Mouse (Mus musculus): ENCODE measurements around the gene Arhgef10l. TPM values are rescaled to one million over a fixed set of nuclear protein-coding genes. Genes with fewer than 3 reads are reported as not detected.
A peak's percentile ranks its signal among the peaks of the same experiment; 100 is the strongest.

The Arhgef10l gene
- polyA plus RNA-seq, 1 experiment from 2014 or later, result 15.8 TPM

DNA sequence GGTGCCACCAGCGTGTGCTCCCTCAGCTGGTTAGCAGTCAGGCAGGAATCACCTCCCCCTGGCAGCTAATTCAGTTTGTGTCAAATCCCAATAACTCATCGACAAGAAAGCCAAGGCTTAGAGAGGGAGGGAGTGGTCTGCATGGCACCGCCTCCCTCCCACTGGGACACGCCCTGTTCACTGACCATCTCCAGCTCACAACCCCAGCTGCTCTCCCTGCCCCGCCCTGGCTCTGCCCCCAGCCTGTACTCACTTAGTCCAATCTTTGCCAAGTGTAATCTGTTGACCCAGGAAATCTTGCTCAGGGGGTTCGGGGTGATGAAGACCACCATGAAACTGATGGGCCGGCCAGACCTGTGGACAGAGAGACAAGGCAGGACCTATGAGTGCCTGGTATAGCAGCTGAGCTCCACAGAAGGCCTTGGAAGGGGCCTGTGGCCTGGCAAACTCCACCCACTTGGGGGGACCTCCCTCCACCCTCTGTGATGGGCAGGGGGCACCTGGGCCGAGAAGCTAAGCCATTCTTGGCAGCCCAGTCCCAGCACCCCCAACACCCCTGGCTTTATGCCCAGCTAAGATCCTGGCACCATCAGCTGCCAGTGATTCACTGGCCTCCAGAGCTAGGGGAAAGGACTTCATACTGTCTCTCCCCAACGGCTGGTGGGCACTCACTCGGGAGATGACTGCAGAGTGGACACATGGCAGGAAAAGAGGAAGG lies 103.2 kb downstream of the Arhgef10l start:
- H3K36me3 ChIP-seq (ENCODE audit: control insufficient read depth, insufficient read depth, low read length), result peaks cover 29% of the 10 kb centered on the region
- ATAC-seq (ENCODE audit: low read depth), result peak; percentile 46
- H3K9ac ChIP-seq (ENCODE audit: low read length), result no peak overlapping the region
- WGBS, result 70% methylated on average over 10 of the region's 10 CpGs
- H3K4me3 ChIP-seq (ENCODE audit: low read length), result no peak overlapping the region
- H3K4me2 ChIP-seq (ENCODE audit: low read depth, low read length), result no peak overlapping the region
- H3K27ac ChIP-seq (ENCODE audit: low read length), result no peak overlapping the region
- H3K4me1 ChIP-seq (replicated peaks; ENCODE audit: control insufficient read depth, insufficient read depth, low read length), result no peaks in the 10 kb centered on the region
- peaks cover 5% of the 10 kb centered on the region for H3K9me3 ChIP-seq (ENCODE audit: control insufficient read depth, low read length)
- H3K27me3 ChIP-seq (ENCODE audit: control insufficient read depth, insufficient read depth, low read depth, low read length), result no peaks in the 10 kb centered on the region

DNA sequence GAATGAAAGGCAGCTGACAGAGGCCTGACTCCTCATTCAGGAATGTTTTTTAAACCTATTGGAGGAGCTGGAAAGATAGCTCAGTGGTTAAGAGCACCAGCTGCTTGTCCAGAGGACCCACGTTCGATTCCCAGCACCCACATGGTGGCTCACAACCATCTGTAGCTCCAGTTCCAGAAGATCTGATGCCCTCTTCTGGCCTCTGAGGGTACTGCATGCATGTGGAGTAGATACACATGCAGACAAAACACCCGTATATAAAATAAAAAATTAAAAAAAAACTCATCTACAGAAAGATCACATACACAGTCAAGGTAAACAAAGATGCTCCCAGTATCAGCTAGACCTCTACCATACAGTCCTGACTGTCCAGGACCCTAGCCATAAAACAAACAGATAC lies 104.1 kb downstream of the Arhgef10l start:
- Histone ChIP-seq H3K4me3 (ENCODE audit: low read length) (no peak overlapping the region), H3K27me3 (ENCODE audit: control insufficient read depth, insufficient read depth, low read depth, low read length) (no peaks in the 10 kb centered on the region), H3K27ac (ENCODE audit: low read length) (no peak overlapping the region), H3K9me3 (ENCODE audit: control insufficient read depth, low read length) (peaks cover 5% of the 10 kb centered on the region), H3K36me3 (ENCODE audit: control insufficient read depth, insufficient read depth, low read length) (peaks cover 26% of the 10 kb centered on the region), H3K4me2 (ENCODE audit: low read depth, low read length) (no peak overlapping the region), H3K4me1 (replicated peaks; ENCODE audit: control insufficient read depth, insufficient read depth, low read length) (no peaks in the 10 kb centered on the region), H3K9ac (ENCODE audit: low read length) (no peak overlapping the region)
- no peak for ATAC-seq (ENCODE audit: low read depth)
- 93% methylated on average over 3 of the region's 3 CpGs for WGBS

DNA sequence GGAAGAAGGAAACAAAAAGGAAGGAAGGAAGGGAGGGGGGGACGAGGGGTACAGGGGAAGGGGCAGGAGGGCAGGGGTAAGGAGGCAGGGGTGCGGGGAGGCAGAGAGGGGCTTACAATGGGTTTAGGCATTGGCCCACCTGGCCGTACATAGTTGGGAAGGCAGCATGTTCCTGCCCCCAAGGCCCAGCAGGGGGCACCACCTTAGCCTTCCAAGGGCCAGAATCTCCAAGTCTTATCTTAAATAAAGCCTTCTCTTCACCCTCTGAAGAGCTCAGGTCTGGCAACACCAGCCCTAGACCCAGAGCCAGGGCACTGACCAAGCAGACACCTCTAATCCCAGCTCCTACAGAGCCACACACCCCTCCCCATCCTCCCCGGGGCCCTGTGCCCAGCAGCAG lies 106.0 kb downstream of the Arhgef10l start:
- H3K4me1 ChIP-seq (replicated peaks; ENCODE audit: control insufficient read depth, insufficient read depth, low read length), result no peaks in the 10 kb centered on the region
- WGBS, result 64% methylated on average over 4 of the region's 4 CpGs
- no peak overlapping the region for H3K27ac ChIP-seq (ENCODE audit: low read length)
- H3K4me2 ChIP-seq (ENCODE audit: low read depth, low read length), result no peak overlapping the region
- ATAC-seq (ENCODE audit: low read depth), result no peak
- peaks cover 5% of the 10 kb centered on the region for H3K9me3 ChIP-seq (ENCODE audit: control insufficient read depth, low read length)
- peaks cover 21% of the 10 kb centered on the region for H3K36me3 ChIP-seq (ENCODE audit: control insufficient read depth, insufficient read depth, low read length)
- H3K9ac ChIP-seq (ENCODE audit: low read length), result no peak overlapping the region
- H3K27me3 ChIP-seq (ENCODE audit: control insufficient read depth, insufficient read depth, low read depth, low read length), result no peaks in the 10 kb centered on the region
- H3K4me3 ChIP-seq (ENCODE audit: low read length), result no peak overlapping the region

DNA sequence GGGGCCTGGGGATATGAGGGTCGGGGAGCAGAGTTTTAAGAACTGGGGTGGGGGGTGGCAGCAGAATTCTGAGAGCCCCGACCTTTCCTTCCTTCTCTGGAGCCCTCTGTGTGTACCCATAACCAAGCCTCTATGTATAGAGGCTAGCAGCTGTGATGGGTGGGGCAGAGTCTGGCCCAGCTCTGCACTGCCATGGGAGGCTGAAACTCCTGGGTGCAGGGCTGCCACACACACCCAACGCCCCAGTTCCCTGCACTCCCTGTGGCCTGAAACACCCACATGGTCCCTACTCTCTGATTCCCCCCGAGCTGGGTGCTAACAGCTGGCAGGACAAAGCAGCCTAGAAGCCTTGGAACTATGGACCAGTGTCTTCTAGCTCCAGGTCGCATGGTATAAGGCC lies 107.6 kb downstream of the Arhgef10l start:
- WGBS, result 75% methylated on average over 5 of the region's 5 CpGs
- Histone ChIP-seq H3K4me2 (ENCODE audit: low read depth, low read length) (no peak overlapping the region), H3K9ac (ENCODE audit: low read length) (no peak overlapping the region), H3K4me1 (replicated peaks; ENCODE audit: control insufficient read depth, insufficient read depth, low read length) (no peaks in the 10 kb centered on the region), H3K9me3 (ENCODE audit: control insufficient read depth, low read length) (peaks cover 5% of the 10 kb centered on the region), H3K27me3 (ENCODE audit: control insufficient read depth, insufficient read depth, low read depth, low read length) (no peaks in the 10 kb centered on the region), H3K4me3 (ENCODE audit: low read length) (no peak overlapping the region), H3K36me3 (ENCODE audit: control insufficient read depth, insufficient read depth, low read length) (peaks cover 22% of the 10 kb centered on the region), H3K27ac (ENCODE audit: low read length) (no peak overlapping the region)
- ATAC-seq (ENCODE audit: low read depth), result no peak

DNA sequence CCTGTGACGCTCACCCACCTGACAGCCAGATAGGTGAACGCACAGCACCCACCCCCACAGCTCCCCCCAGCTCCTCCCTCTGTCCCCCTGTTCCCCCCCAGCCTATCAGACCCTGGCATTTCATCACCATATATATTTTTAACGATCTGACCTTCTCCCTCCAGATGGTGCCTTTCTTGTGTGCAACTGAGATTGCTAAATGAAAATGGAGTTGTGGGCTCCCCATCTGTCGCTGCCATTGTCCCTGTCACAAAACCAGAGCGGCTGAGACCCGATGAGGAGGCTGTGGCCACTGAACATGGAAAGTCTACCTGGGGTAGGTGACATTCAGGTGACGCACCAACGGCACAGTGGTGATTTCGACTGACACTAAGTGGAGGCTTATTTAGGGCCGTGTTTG lies 109.3 kb downstream of the Arhgef10l start:
- no peaks in the 10 kb centered on the region for H3K27me3 ChIP-seq (ENCODE audit: control insufficient read depth, insufficient read depth, low read depth, low read length)
- no peak overlapping the region for H3K4me3 ChIP-seq (ENCODE audit: low read length)
- H3K9me3 ChIP-seq (ENCODE audit: control insufficient read depth, low read length), result no peaks in the 10 kb centered on the region; the same call in 1 of the 2 replicates
- H3K36me3 ChIP-seq (ENCODE audit: control insufficient read depth, insufficient read depth, low read length), result peaks cover 22% of the 10 kb centered on the region
- H3K27ac ChIP-seq (ENCODE audit: low read length), result no peak overlapping the region
- H3K4me2 ChIP-seq (ENCODE audit: low read depth, low read length), result no peak overlapping the region
- H3K9ac ChIP-seq (ENCODE audit: low read length), result no peak overlapping the region
- WGBS, result 86% methylated on average over 10 of the region's 10 CpGs
- ATAC-seq (ENCODE audit: low read depth), result no peak
- no peaks in the 10 kb centered on the region for H3K4me1 ChIP-seq (replicated peaks; ENCODE audit: control insufficient read depth, insufficient read depth, low read length)

DNA sequence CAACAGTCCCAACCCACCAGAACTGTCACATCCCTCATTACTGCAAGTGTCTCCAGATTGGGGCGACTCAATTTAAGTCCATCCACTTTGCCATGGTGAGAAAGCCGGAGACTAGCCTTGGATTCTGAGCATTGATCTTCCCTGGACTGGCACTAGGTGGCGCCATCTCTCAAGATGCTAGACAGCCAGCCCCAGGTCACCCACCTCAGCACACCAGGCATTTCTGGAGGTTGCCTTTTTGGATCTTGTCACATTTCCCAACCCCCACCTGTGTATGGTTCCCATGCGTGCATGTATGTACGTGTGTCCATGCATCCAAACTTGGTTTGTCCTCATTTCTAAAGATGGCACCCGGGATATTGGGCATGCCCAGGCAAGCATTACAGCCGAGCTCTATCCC lies 110.5 kb downstream of the Arhgef10l start:
- Histone ChIP-seq H3K36me3 (ENCODE audit: control insufficient read depth, insufficient read depth, low read length) (peaks cover 22% of the 10 kb centered on the region), H3K4me1 (replicated peaks; ENCODE audit: control insufficient read depth, insufficient read depth, low read length) (no peaks in the 10 kb centered on the region)
- 0 out of 2 replicates have a peak, but pooled peaks have one; percentile 10 for ATAC-seq (ENCODE audit: low read depth)

DNA sequence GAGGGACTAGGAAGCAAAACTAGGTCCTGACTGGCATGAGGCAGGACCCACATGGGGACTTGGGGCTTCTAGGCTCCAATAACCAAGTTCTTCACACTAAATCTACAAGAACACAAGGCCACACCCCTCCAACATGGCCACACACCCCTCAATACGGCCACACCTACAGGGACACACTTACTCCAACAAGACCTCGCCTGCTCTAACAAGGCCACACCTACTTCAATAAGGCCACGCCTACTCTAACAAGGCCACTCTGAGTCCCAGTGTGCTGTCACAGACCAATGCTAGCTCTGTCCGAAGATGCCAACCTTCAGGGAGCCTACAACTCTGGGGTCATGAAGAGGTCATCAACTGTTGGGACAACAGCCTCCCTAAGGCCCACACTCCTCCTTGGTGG lies 111.3 kb downstream of the Arhgef10l start:
- peaks cover 27% of the 10 kb centered on the region for H3K36me3 ChIP-seq (ENCODE audit: control insufficient read depth, insufficient read depth, low read length)
- no peaks in the 10 kb centered on the region for H3K9me3 ChIP-seq (ENCODE audit: control insufficient read depth, low read length)
- 65% methylated on average over 4 of the region's 4 CpGs for WGBS
- ATAC-seq (ENCODE audit: low read depth), result 0 out of 2 replicates have a peak, but pooled peaks have one; percentile 41
- no peak overlapping the region for H3K27ac ChIP-seq (ENCODE audit: low read length)
- H3K4me1 ChIP-seq (replicated peaks; ENCODE audit: control insufficient read depth, insufficient read depth, low read length), result no peaks in the 10 kb centered on the region
- no peak overlapping the region for H3K9ac ChIP-seq (ENCODE audit: low read length)
- no peak overlapping the region for H3K4me3 ChIP-seq (ENCODE audit: low read length)
- H3K4me2 ChIP-seq (ENCODE audit: low read depth, low read length), result no peak overlapping the region
- no peaks in the 10 kb centered on the region for H3K27me3 ChIP-seq (ENCODE audit: control insufficient read depth, insufficient read depth, low read depth, low read length)

More for the DNA sequence above, 110.5 kb downstream of the Arhgef10l start:
- no peaks in the 10 kb centered on the region for H3K27me3 ChIP-seq (ENCODE audit: control insufficient read depth, insufficient read depth, low read depth, low read length)
- H3K27ac ChIP-seq (ENCODE audit: low read length), result no peak overlapping the region
- H3K4me2 ChIP-seq (ENCODE audit: low read depth, low read length), result no peak overlapping the region
- H3K4me3 ChIP-seq (ENCODE audit: low read length), result no peak overlapping the region
- 55% methylated on average over 7 of the region's 7 CpGs for WGBS
- H3K9me3 ChIP-seq (ENCODE audit: control insufficient read depth, low read length), result no peaks in the 10 kb centered on the region
- H3K9ac ChIP-seq (ENCODE audit: low read length), result no peak overlapping the region

DNA sequence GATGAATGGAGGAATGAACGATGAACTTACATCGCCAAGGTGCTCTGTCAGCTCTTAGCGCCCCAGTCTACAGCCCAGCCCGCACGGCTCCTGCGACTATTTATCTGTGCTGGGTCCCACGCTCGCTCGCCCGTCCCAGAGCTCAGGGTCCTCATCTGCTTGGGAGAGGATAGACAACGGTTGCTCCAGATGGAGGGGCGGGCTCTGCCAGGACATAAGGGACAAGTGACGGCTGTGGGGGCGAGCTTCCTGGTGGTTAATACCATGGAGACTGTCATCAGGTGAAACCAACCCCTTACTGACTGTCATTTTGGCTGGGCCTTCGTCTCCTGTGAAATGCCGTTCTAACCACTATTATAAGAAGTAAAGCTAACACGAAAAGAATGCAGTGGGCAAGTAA lies 114.0 kb downstream of the Arhgef10l start:
- H3K27me3 ChIP-seq (ENCODE audit: control insufficient read depth, insufficient read depth, low read depth, low read length), result no peaks in the 10 kb centered on the region
- H3K4me2 ChIP-seq (ENCODE audit: low read depth, low read length), result no peak overlapping the region
- ATAC-seq (ENCODE audit: low read depth), result no peak
- no peak overlapping the region for H3K9ac ChIP-seq (ENCODE audit: low read length)
- 93% methylated on average over 17 of the region's 17 CpGs for WGBS
- H3K36me3 ChIP-seq (ENCODE audit: control insufficient read depth, insufficient read depth, low read length), result peaks cover 34% of the 10 kb centered on the region
- H3K9me3 ChIP-seq (ENCODE audit: control insufficient read depth, low read length), result no peaks in the 10 kb centered on the region
- no peaks in the 10 kb centered on the region for H3K4me1 ChIP-seq (replicated peaks; ENCODE audit: control insufficient read depth, insufficient read depth, low read length)
- H3K27ac ChIP-seq (ENCODE audit: low read length), result no peak overlapping the region
- no peak overlapping the region for H3K4me3 ChIP-seq (ENCODE audit: low read length)

DNA sequence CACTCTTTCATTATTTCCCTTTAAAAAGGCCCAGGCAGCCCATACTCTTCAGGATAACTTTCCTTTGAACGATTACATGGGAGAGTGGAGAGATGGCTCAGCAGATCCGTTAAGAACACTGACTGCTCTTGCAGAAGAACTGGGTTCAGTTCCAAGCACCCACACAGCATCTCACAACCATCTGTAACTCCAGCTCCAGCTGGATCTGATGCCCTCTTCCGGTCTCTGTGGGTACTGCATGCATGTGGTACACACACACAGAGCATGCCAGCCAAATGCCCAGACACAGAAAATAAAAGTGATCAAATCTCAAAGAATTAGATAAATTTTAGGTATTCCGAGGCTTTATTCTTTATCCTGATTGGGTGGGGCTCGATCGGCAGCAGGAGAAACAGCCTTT lies 115.1 kb downstream of the Arhgef10l start:
- Histone ChIP-seq H3K27me3 (ENCODE audit: control insufficient read depth, insufficient read depth, low read depth, low read length) (no peaks in the 10 kb centered on the region), H3K4me3 (ENCODE audit: low read length) (no peak overlapping the region), H3K4me1 (replicated peaks; ENCODE audit: control insufficient read depth, insufficient read depth, low read length) (no peaks in the 10 kb centered on the region), H3K27ac (ENCODE audit: low read length) (no peak overlapping the region), H3K36me3 (ENCODE audit: control insufficient read depth, insufficient read depth, low read length) (peaks cover 34% of the 10 kb centered on the region), H3K9me3 (ENCODE audit: control insufficient read depth, low read length) (no peaks in the 10 kb centered on the region), H3K9ac (ENCODE audit: low read length) (no peak overlapping the region), H3K4me2 (ENCODE audit: low read depth, low read length) (no peak overlapping the region)
- ATAC-seq (ENCODE audit: low read depth), result no peak
- 90% methylated on average over 6 of the region's 6 CpGs for WGBS

All from lung, embryonic 16.5 days (tissue).